Comparison of ENCODE assay signal across 25 mouse cellular contexts in the genomic region with DNA sequence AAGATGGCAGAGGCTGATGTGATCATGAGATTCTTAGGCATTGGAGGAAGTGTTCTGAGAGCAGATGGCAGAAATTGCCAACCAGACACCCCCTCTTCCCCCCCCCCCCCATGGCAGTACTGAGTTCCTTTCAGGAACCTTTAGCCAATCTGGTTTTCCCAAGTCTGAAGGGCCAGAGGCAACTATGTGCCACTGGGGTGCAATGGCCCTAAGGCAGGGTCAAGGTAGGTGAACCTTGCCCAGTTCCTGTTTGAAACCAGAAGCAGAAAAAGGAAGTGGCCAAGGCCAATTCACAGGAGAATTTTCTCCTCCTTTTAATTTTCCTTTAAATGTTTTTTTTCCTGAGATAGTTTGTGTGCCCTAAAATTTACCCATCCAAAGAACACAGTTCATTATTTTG.
DNase-seq lines count a peak whose midpoint lies in the region; ATAC-seq lines count a peak whose summit lies in the region.
"Had no signal": no experiment of that assay in that cellular context is flagged by ENCODE, and none has a peak within 500 bp of the region (broad histone marks: within the 10 kb centered on the region; RNA-seq: fewer than 3 reads in every experiment).

No protein-coding gene starts in this region.

- H3K9ac ChIP-seq in kidney, embryonic 15.5 days = no peak overlapping the region
- H3K9ac ChIP-seq: hindbrain, embryonic 15.5 days; intestine, embryonic 15.5 days; liver, embryonic 12.5 days; neural tube, embryonic 12.5 days had no signal

- peaks cover 27% of the 10 kb centered on the region for H3K4me1 ChIP-seq in kidney, embryonic 15.5 days
- H3K4me1 ChIP-seq: hindbrain, embryonic 15.5 days had no signal

- ATAC-seq in kidney, embryonic 15.5 days (replicated peaks; ENCODE audit: low FRiP score) = no peak
- ATAC-seq: forebrain, embryonic 16.5 days; intestine, embryonic 15.5 days; liver, embryonic 12.5 days had no signal

- no peaks in the 10 kb centered on the region for H3K36me3 ChIP-seq in kidney, embryonic 15.5 days
- H3K36me3 ChIP-seq: forebrain, embryonic 10.5 days; heart, embryonic 15.5 days; hindbrain, embryonic 15.5 days; intestine, embryonic 15.5 days; liver, embryonic 12.5 days; neural tube, embryonic 12.5 days had no signal

- no peak overlapping the region for H3K4me2 ChIP-seq in kidney, embryonic 15.5 days
- H3K4me2 ChIP-seq: hindbrain, embryonic 15.5 days; intestine, embryonic 15.5 days; liver, embryonic 12.5 days; neural tube, embryonic 12.5 days had no signal

- H3K27ac ChIP-seq in kidney, embryonic 15.5 days = no peak overlapping the region
- H3K27ac ChIP-seq: forebrain, embryonic 10.5 days; heart, adult 2 months; hindbrain, embryonic 15.5 days; intestine, embryonic 15.5 days; liver, embryonic 12.5 days; neural tube, embryonic 12.5 days had no signal

- H3K4me3 ChIP-seq in kidney, embryonic 15.5 days (replicated peaks) = no peak overlapping the region
- H3K4me3 ChIP-seq: forebrain, embryonic 10.5 days; heart, adult 2 months; heart, embryonic 15.5 days; hindbrain, embryonic 15.5 days; intestine, embryonic 15.5 days; liver, embryonic 12.5 days; neural tube, embryonic 12.5 days had no signal

- H3K27me3 ChIP-seq in kidney, embryonic 15.5 days = no peaks in the 10 kb centered on the region
- H3K27me3 ChIP-seq: heart, embryonic 15.5 days; hindbrain, embryonic 15.5 days; intestine, embryonic 15.5 days; liver, embryonic 12.5 days; neural tube, embryonic 12.5 days had no signal

- no peaks in the 10 kb centered on the region for H3K9me3 ChIP-seq in kidney, embryonic 15.5 days (replicated peaks)
- H3K9me3 ChIP-seq: forebrain, embryonic 10.5 days; heart, embryonic 15.5 days; hindbrain, embryonic 15.5 days; intestine, embryonic 15.5 days; liver, embryonic 12.5 days; neural tube, embryonic 12.5 days had no signal

- DNase-seq in kidney, postnatal 14 days = peak; percentile 27
- peak; percentile 22 for DNase-seq in 416B (ENCODE audit: low read depth)
- DNase-seq in A20 (ENCODE audit: low read depth, low spot score) = peak; percentile 22
- peak; percentile 55 to 64 for DNase-seq in kidney, postnatal 36 days
- no peak for DNase-seq in right cerebral cortex, postnatal 14 days
- DNase-seq in ovary, adult 18-20 months (ENCODE audit: low spot score) = no peak
- DNase-seq: adrenal gland, postnatal 14 days; cerebellum, adult 11 months; cerebellum, adult 9-11 months; gastrocnemius, postnatal 25 days; heart, adult 2 months; heart, postnatal 4 days; layer of hippocampus, postnatal 36 days; lung, adult 18-20 months; lung, postnatal 14 days; midbrain, embryonic 14.5 days; right cerebral cortex, postnatal 4 days had no signal

Comparison
In these comparisons a context has a peak if more than half of its experiments do, and no peak if none do; other contexts are left out.
1. DNase-seq: peak in kidney, postnatal 14 days (single experiment), 416B (single experiment), A20 (single experiment) and kidney, postnatal 36 days (2 of 2); none in right cerebral cortex, postnatal 14 days (single experiment) and ovary, adult 18-20 months (single experiment).